Mouse (Mus musculus) limb, embryonic 11.5 days (tissue): ENCODE measurements around the gene Szt2. TPM values are rescaled to one million over a fixed set of nuclear protein-coding genes. Genes with fewer than 3 reads are reported as not detected.
A peak's percentile ranks its signal among the peaks of the same experiment; 100 is the strongest.

Source experiments
- ATAC-seq: fragments of 200-750 bp; cut with Nextera tagmentation; 2 replicates; pipeline ENCODE4 v1.8.0; 2017; ENCODE audit warnings: low read depth; ENCODE audit not compliant: insufficient number of reproducible peaks, low FRiP score, low TSS enrichment
- DNase-seq: peaks from one replicate; pipeline ENCODE4 v3.0.0-alpha.2; 2015; ENCODE audit warnings: low spot score
- H3K27ac ChIP-seq: fragments of 300-500 bp; sonication (generic); replicated peaks from 2 replicates; pipeline ENCODE4 v1.5.1; 2014; ENCODE audit warnings: low read depth, mild to moderate bottlenecking, low read length
- H3K27me3 ChIP-seq: fragments of 300-500 bp; sonication (generic); 2 replicates; pipeline ENCODE4 v1.6.1; 2014; ENCODE audit warnings: mild to moderate bottlenecking, low read length, mixed read lengths; ENCODE audit not compliant: control insufficient read depth, insufficient read depth
- H3K36me3 ChIP-seq: fragments of 300-500 bp; sonication (generic); 2 replicates; pipeline ENCODE4 v1.6.1; 2014; ENCODE audit warnings: mild to moderate bottlenecking, low read length, moderate library complexity, mixed read lengths; ENCODE audit not compliant: control insufficient read depth, insufficient read depth
- H3K4me1 ChIP-seq: fragments of 300-500 bp; sonication (generic); 2 replicates; pipeline ENCODE4 v1.6.1; 2014; ENCODE audit warnings: low read length, mixed read lengths; ENCODE audit not compliant: control insufficient read depth, insufficient read depth
- H3K4me2 ChIP-seq: fragments of 300-500 bp; sonication (generic); 2 replicates; pipeline ENCODE4 v1.6.1; 2014; ENCODE audit warnings: low read depth, mild to moderate bottlenecking, moderate library complexity; ENCODE audit not compliant: severe bottlenecking
- H3K4me3 ChIP-seq: fragments of 300-500 bp; sonication (generic); 2 replicates; pipeline ENCODE4 v1.5.1; 2014; ENCODE audit warnings: low read depth, low read length
- H3K9ac ChIP-seq: fragments of 300-500 bp; sonication (generic); 2 replicates; pipeline ENCODE4 v1.6.1; 2014; ENCODE audit warnings: mild to moderate bottlenecking, low read length
- H3K9me3 ChIP-seq: fragments of 300-500 bp; sonication (generic); 2 replicates; pipeline ENCODE4 v1.6.1; 2016; ENCODE audit warnings: low read length; ENCODE audit not compliant: control insufficient read depth
- WGBS: fragments of 180-500 bp; shearing (Covaris S2); extraction: QIAGEN DNeasy Blood & Tissue Kit; methylation state at CpG from one replicate; pipeline ENCODE4 v1.1.7; 2014; 5-methylcytosine and 5-hydroxymethylcytosine counted together
- polyA plus RNA-seq: library from polyadenylated mRNA; unstranded; fragments of >200 nt; fragmentation: Nextera tagmentation; extraction: Ambion mirVana; gene quantifications from 2 replicates; pipeline ENCODE4 v1.2.1, GENCODE M21; 2014

Szt2 gene
- polyA plus RNA-seq = 11.0 and 13.3 TPM in 2 replicates

- Histone ChIP-seq H3K9ac (peak within 1 kb of the TSS; percentile 89), H3K4me3 (peak within 1 kb of the TSS; percentile 81), H3K9me3 (no peaks in the 10 kb centered on the region), H3K4me1 (peaks cover 5% of the 10 kb centered on the region; the same call in 1 of the 2 replicates), H3K27me3 (no peaks in the 10 kb centered on the region), H3K27ac (peak within 1 kb of the TSS; percentile 43; the same call in 1 of the 2 replicates), H3K4me2 (peak within 1 kb of the TSS; percentile 84), H3K36me3 (peaks cover 12% of the 10 kb centered on the region)
- under 1% methylated on average over 53 of the region's 53 CpGs for WGBS
- peak; percentile 91 for ATAC-seq
- DNase-seq = peak; percentile 91
These were observed at the start of gene Szt2, which contains the start of gene Med8 for GRCm38 (mm10) chr4:118409142-118409900. Szt2 (minus strand) TSS chr4:118409273. Med8 (plus strand) TSS chr4:118409337.

- Histone ChIP-seq H3K4me3 (no peak within 1 kb of the TSS), H3K9ac (no peak within 1 kb of the TSS), H3K27ac (no peak within 1 kb of the TSS), H3K4me1 (no peaks in the 10 kb centered on the region), H3K36me3 (no peaks in the 10 kb centered on the region), H3K4me2 (no peak within 1 kb of the TSS), H3K9me3 (no peaks in the 10 kb centered on the region), H3K27me3 (no peaks in the 10 kb centered on the region)
- no peak for ATAC-seq
- no peak for DNase-seq
- 74% methylated on average over 9 of the region's 9 CpGs for WGBS
These were observed 48.4 kb upstream of the Szt2 start, which contains the start of gene Mpl for GRCm38 (mm10) chr4:118457345-118457975. Mpl (minus strand) TSS chr4:118457513.

GRCm38 (mm10) chr4:118446415-118447153, 37.5 kb upstream of the Szt2 start:
- ATAC-seq (0 out of 2 replicates have a peak, but pooled peaks have one; percentile 5), DNase-seq (peak; percentile 34)
- peaks cover 11% of the 10 kb centered on the region for H3K4me1 ChIP-seq
- H3K9me3 ChIP-seq = no peaks in the 10 kb centered on the region
- 34% methylated on average over 24 of the region's 24 CpGs for WGBS
- no peaks in the 10 kb centered on the region for H3K27me3 ChIP-seq
- peak overlapping the region; percentile 57 for H3K9ac ChIP-seq
- peak overlapping the region; percentile 32 for H3K4me3 ChIP-seq
- H3K4me2 ChIP-seq = peak overlapping the region; percentile 81
- no peaks in the 10 kb centered on the region for H3K36me3 ChIP-seq
- H3K27ac ChIP-seq = no peak overlapping the region

GRCm38 (mm10) chr4:118445781-118446414, 36.8 kb upstream of the Szt2 start:
- Histone ChIP-seq H3K4me2 (peak overlapping the region; percentile 81), H3K36me3 (no peaks in the 10 kb centered on the region), H3K27ac (no peak overlapping the region), H3K9ac (peak overlapping the region; percentile 57), H3K4me3 (peak overlapping the region; percentile 32), H3K9me3 (no peaks in the 10 kb centered on the region), H3K4me1 (peaks cover 11% of the 10 kb centered on the region), H3K27me3 (no peaks in the 10 kb centered on the region)
- peak; percentile 67; the same call in 1 of the 2 replicates for ATAC-seq
- peak; percentile 77 for DNase-seq
- WGBS = 21% methylated on average over 18 of the region's 18 CpGs

GRCm38 (mm10) chr4:118445088-118445487, 36.0 kb upstream of the Szt2 start:
- DNase-seq = no peak
- no peak overlapping the region for H3K4me3 ChIP-seq
- no peaks in the 10 kb centered on the region for H3K36me3 ChIP-seq
- peaks cover 11% of the 10 kb centered on the region for H3K4me1 ChIP-seq
- WGBS = 87% methylated on average over 10 of the region's 10 CpGs
- no peak overlapping the region for H3K9ac ChIP-seq
- no peak for ATAC-seq
- no peak overlapping the region for H3K27ac ChIP-seq
- no peaks in the 10 kb centered on the region for H3K27me3 ChIP-seq
- no peaks in the 10 kb centered on the region for H3K9me3 ChIP-seq
- no peak overlapping the region for H3K4me2 ChIP-seq

GRCm38 (mm10) chr4:118437829-118438253, 28.8 kb upstream of the Szt2 start:
- Histone ChIP-seq H3K9me3 (no peaks in the 10 kb centered on the region), H3K4me2 (peak overlapping the region; percentile 80), H3K36me3 (peaks cover 8% of the 10 kb centered on the region), H3K4me3 (peak overlapping the region; percentile 74), H3K4me1 (peaks cover 20% of the 10 kb centered on the region), H3K9ac (peak overlapping the region; percentile 69), H3K27ac (peak overlapping the region; percentile 84), H3K27me3 (no peaks in the 10 kb centered on the region)
- 8% methylated on average over 12 of the region's 12 CpGs for WGBS
- ATAC-seq = no peak
- DNase-seq = peak; percentile 52

GRCm38 (mm10) chr4:118436820-118437603, 27.9 kb upstream of the Szt2 start, which contains the start of gene Cdc20:
Cdc20 (minus strand) TSS chr4:118437352.
- peak within 1 kb of the TSS; percentile 84 for H3K27ac ChIP-seq
- peak within 1 kb of the TSS; percentile 74 for H3K4me3 ChIP-seq
- H3K9ac ChIP-seq = peak within 1 kb of the TSS; percentile 86
- ATAC-seq (peak; percentile 91), DNase-seq (peak; percentile 92)
- H3K27me3 ChIP-seq = no peaks in the 10 kb centered on the region
- peaks cover 13% of the 10 kb centered on the region for H3K36me3 ChIP-seq
- WGBS = under 1% methylated on average over 67 of the region's 67 CpGs
- H3K4me2 ChIP-seq = peak within 1 kb of the TSS; percentile 80
- H3K9me3 ChIP-seq = no peaks in the 10 kb centered on the region
- H3K4me1 ChIP-seq = peaks cover 20% of the 10 kb centered on the region
